Comparison of ENCODE assay signal across 24 mouse cellular contexts in genomic region chr4:120844423-120845082, GRCm38 (mm10). TPM values are rescaled to one million over a fixed set of nuclear protein-coding genes. Genes with fewer than 3 reads are reported as not detected.
DNase-seq lines count a peak whose midpoint lies in the region; ATAC-seq lines count a peak whose summit lies in the region.
"Had no signal": no experiment of that assay in that cellular context is flagged by ENCODE, and none has a peak within 500 bp of the region (broad histone marks: within the 10 kb centered on the region; RNA-seq: fewer than 3 reads in every experiment).

No protein-coding gene starts in this region.

- no peaks in the 10 kb centered on the region for H3K4me1 ChIP-seq in heart, embryonic 11.5 days (ENCODE audit: control insufficient read depth, insufficient read depth, low read length)
- peaks cover 38% of the 10 kb centered on the region for H3K4me1 ChIP-seq in liver, embryonic 16.5 days (ENCODE audit: control insufficient read depth, low read depth, low read length)
- no peaks in the 10 kb centered on the region for H3K4me1 ChIP-seq in forebrain, embryonic 13.5 days
- H3K4me1 ChIP-seq in midbrain, embryonic 13.5 days (replicated peaks) = no peaks in the 10 kb centered on the region
- H3K4me1 ChIP-seq: embryonic facial prominence, embryonic 13.5 days; forebrain, embryonic 10.5 days; heart, embryonic 15.5 days; limb, embryonic 10.5 days had no signal

- H3K9me3 ChIP-seq in heart, embryonic 11.5 days (replicated peaks; ENCODE audit: control insufficient read depth, low read length) = no peaks in the 10 kb centered on the region
- H3K9me3 ChIP-seq in liver, embryonic 16.5 days (replicated peaks; ENCODE audit: control insufficient read depth, low read length) = no peaks in the 10 kb centered on the region
- no peaks in the 10 kb centered on the region for H3K9me3 ChIP-seq in forebrain, embryonic 13.5 days (replicated peaks)
- H3K9me3 ChIP-seq in midbrain, embryonic 13.5 days = no peaks in the 10 kb centered on the region
- H3K9me3 ChIP-seq: embryonic facial prominence, embryonic 13.5 days; forebrain, embryonic 10.5 days; heart, embryonic 15.5 days; hindbrain, embryonic 10.5 days; limb, embryonic 10.5 days had no signal

- peaks cover 10% of the 10 kb centered on the region for H3K27me3 ChIP-seq in heart, embryonic 11.5 days (ENCODE audit: control insufficient read depth, insufficient read depth, low read length)
- H3K27me3 ChIP-seq in liver, embryonic 16.5 days (ENCODE audit: control insufficient read depth, insufficient read depth, low read depth, low read length) = no peaks in the 10 kb centered on the region
- no peaks in the 10 kb centered on the region for H3K27me3 ChIP-seq in forebrain, embryonic 13.5 days
- H3K27me3 ChIP-seq in midbrain, embryonic 13.5 days = no peaks in the 10 kb centered on the region

- intact Hi-C loops in heart, postnatal 36 days (cut with DNase I) = no loop called here

- DNase-seq in heart, postnatal 36 days = no peak
- peak; percentile 55 for DNase-seq in c-Kit-negative CD71-positive TER-119-positive erythroid progenitor cells, embryonic 14.5 days (ENCODE audit: low read depth, low spot score)
- no peak for DNase-seq in frontal cortex, postnatal 36 days (ENCODE audit: low spot score in 2 of 2)
- DNase-seq: adrenal gland, postnatal 25 days; cerebellum, adult 9-11 months; gastrocnemius, postnatal 10 days; heart, adult 18-20 months; kidney, adult 2 months; kidney, postnatal 25 days; lung, adult 18-20 months; lung, postnatal 14 days; right cerebral cortex, adult 18-20 months had no signal

- no peak overlapping the region for H3K27ac ChIP-seq in heart, embryonic 11.5 days (ENCODE audit: low read depth, low read length)
- H3K27ac ChIP-seq in liver, embryonic 16.5 days (ENCODE audit: low read length) = peak overlapping the region; percentile 61
- no peak overlapping the region for H3K27ac ChIP-seq in forebrain, embryonic 13.5 days
- H3K27ac ChIP-seq in midbrain, embryonic 13.5 days = no peak overlapping the region
- H3K27ac ChIP-seq: embryonic facial prominence, embryonic 13.5 days; forebrain, embryonic 10.5 days; heart, embryonic 15.5 days; hindbrain, embryonic 10.5 days; limb, embryonic 10.5 days had no signal

- ATAC-seq in heart, embryonic 11.5 days (replicated peaks; ENCODE audit: insufficient number of reproducible peaks, low FRiP score, low TSS enrichment) = no peak
- peak; percentile 82 for ATAC-seq in erythroid progenitor cell, adult 5-6 weeks (replicated peaks; ENCODE audit: low FRiP score, poor library complexity, severe bottlenecking)
- peak; percentile 96 for ATAC-seq in liver, embryonic 16.5 days (ENCODE audit: low read depth)
- no peak for ATAC-seq in forebrain, embryonic 13.5 days
- ATAC-seq in midbrain, embryonic 13.5 days = no peak
- ATAC-seq: CD4-positive, CD25-positive, alpha-beta regulatory T cell, adult 4 months had no signal

- 40% methylated on average over 7 of the region's 7 CpGs for WGBS in heart, embryonic 11.5 days (ENCODE audit: insufficient replicate concordance)
- 11% methylated on average over 7 of the region's 7 CpGs for WGBS in liver, embryonic 16.5 days (ENCODE audit: insufficient replicate concordance)
- 68% methylated on average over 7 of the region's 7 CpGs for WGBS in forebrain, embryonic 13.5 days
- 66% methylated on average over 7 of the region's 7 CpGs for WGBS in midbrain, embryonic 13.5 days

- no peak overlapping the region for H3K4me3 ChIP-seq in heart, embryonic 11.5 days (ENCODE audit: low read depth, low read length)
- H3K4me3 ChIP-seq in liver, embryonic 16.5 days (ENCODE audit: low read depth, low read length) = no peak overlapping the region
- no peak overlapping the region for H3K4me3 ChIP-seq in forebrain, embryonic 13.5 days
- no peak overlapping the region for H3K4me3 ChIP-seq in midbrain, embryonic 13.5 days (replicated peaks)
- H3K4me3 ChIP-seq: embryonic facial prominence, embryonic 13.5 days; forebrain, embryonic 10.5 days; heart, embryonic 15.5 days; hindbrain, embryonic 10.5 days; limb, embryonic 10.5 days had no signal

- H3K9ac ChIP-seq in heart, embryonic 11.5 days (ENCODE audit: low read depth, low read length) = no peak overlapping the region
- peak overlapping the region; percentile 41; the same call in 1 of the 2 replicates for H3K9ac ChIP-seq in liver, embryonic 16.5 days (ENCODE audit: low read depth, low read length)
- no peak overlapping the region for H3K9ac ChIP-seq in forebrain, embryonic 13.5 days
- no peak overlapping the region for H3K9ac ChIP-seq in midbrain, embryonic 13.5 days (replicated peaks)
- H3K9ac ChIP-seq: embryonic facial prominence, embryonic 13.5 days; heart, embryonic 15.5 days had no signal

- no peaks in the 10 kb centered on the region for H3K36me3 ChIP-seq in heart, embryonic 11.5 days (ENCODE audit: control insufficient read depth, insufficient read depth, low read length)
- no peaks in the 10 kb centered on the region for H3K36me3 ChIP-seq in liver, embryonic 16.5 days (ENCODE audit: control insufficient read depth, insufficient read depth)
- H3K36me3 ChIP-seq in forebrain, embryonic 13.5 days (ENCODE audit: poor library complexity, severe bottlenecking) = no peaks in the 10 kb centered on the region
- H3K36me3 ChIP-seq in midbrain, embryonic 13.5 days = no peaks in the 10 kb centered on the region
- H3K36me3 ChIP-seq: embryonic facial prominence, embryonic 13.5 days; forebrain, embryonic 10.5 days; heart, embryonic 15.5 days; hindbrain, embryonic 10.5 days; limb, embryonic 10.5 days had no signal

- H3K4me2 ChIP-seq in heart, embryonic 11.5 days = 0 out of 2 replicates have a peak overlapping the region, but pooled peaks have one; percentile 2
- peak overlapping the region; percentile 53 for H3K4me2 ChIP-seq in liver, embryonic 16.5 days (ENCODE audit: low read depth, low read length)
- no peak overlapping the region for H3K4me2 ChIP-seq in forebrain, embryonic 13.5 days
- H3K4me2 ChIP-seq in midbrain, embryonic 13.5 days (replicated peaks) = no peak overlapping the region
- H3K4me2 ChIP-seq: embryonic facial prominence, embryonic 13.5 days; heart, embryonic 15.5 days; midbrain, embryonic 11.5 days had no signal

RNA-seq across cellular contexts. Expression of gene Rims3, which starts 10.1 kb away (rescaled TPM):
- 1.2 and 1.6 TPM in 2 replicates for polyA plus RNA-seq in heart, embryonic 11.5 days (2014; fragmentation: Nextera tagmentation; extraction: Ambion mirVana)
- total RNA-seq in heart, postnatal 36 days (2021) = under 1 TPM; 0.06 to 0.08 TPM
- 1.7 and 5.0 TPM in 2 replicates for total RNA-seq in erythroid progenitor cell, adult 5-6 weeks (2015; ENCODE audit: low replicate concordance)
- total RNA-seq in erythroid progenitor cell, adult 5-6 weeks (2017; ENCODE audit: low replicate concordance) = 2.1 TPM in 1 of 2 replicates, not detected in the other
- polyA plus RNA-seq in liver, embryonic 16.5 days (2015; fragmentation: Nextera tagmentation; extraction: Ambion mirVana) = 0.21 and 0.25 TPM in 2 replicates
- polyA plus RNA-seq in forebrain, embryonic 13.5 days (2015; fragmentation: Nextera tagmentation; extraction: Ambion mirVana) = 4.3 and 6.8 TPM in 2 replicates
- polyA plus RNA-seq in midbrain, embryonic 13.5 days (2015; fragmentation: Nextera tagmentation; extraction: Ambion mirVana) = 9.8 and 11.0 TPM in 2 replicates

RNA-seq across cellular contexts. Expression of gene Nfyc, which starts 13.2 kb away (rescaled TPM):
- polyA plus RNA-seq in heart, embryonic 11.5 days (2014; fragmentation: Nextera tagmentation; extraction: Ambion mirVana) = 105 and 117 TPM in 2 replicates
- total RNA-seq in heart, postnatal 36 days (2021) = 10 to 100 TPM; 54.8 to 63.6 TPM
- 76.4 and 87.2 TPM in 2 replicates for total RNA-seq in erythroid progenitor cell, adult 5-6 weeks (2015; ENCODE audit: low replicate concordance)
- total RNA-seq in erythroid progenitor cell, adult 5-6 weeks (2017; ENCODE audit: low replicate concordance) = 50.5 and 102 TPM in 2 replicates
- 44.6 and 47.4 TPM in 2 replicates for polyA plus RNA-seq in liver, embryonic 16.5 days (2015; fragmentation: Nextera tagmentation; extraction: Ambion mirVana)
- 98.2 and 106 TPM in 2 replicates for polyA plus RNA-seq in forebrain, embryonic 13.5 days (2015; fragmentation: Nextera tagmentation; extraction: Ambion mirVana)
- 87.1 and 88.8 TPM in 2 replicates for polyA plus RNA-seq in midbrain, embryonic 13.5 days (2015; fragmentation: Nextera tagmentation; extraction: Ambion mirVana)

Comparison
In these comparisons a context has a peak if more than half of its experiments do, and no peak if none do; other contexts are left out.
1. ATAC-seq: peak in erythroid progenitor cell, adult 5-6 weeks (single experiment) and liver, embryonic 16.5 days (single experiment); none in heart, embryonic 11.5 days (single experiment), forebrain, embryonic 13.5 days (single experiment) and midbrain, embryonic 13.5 days (single experiment).
2. H3K4me2 ChIP-seq: peak in heart, embryonic 11.5 days (single experiment) and liver, embryonic 16.5 days (single experiment); none in forebrain, embryonic 13.5 days (single experiment) and midbrain, embryonic 13.5 days (single experiment).